Mouse (Mus musculus) lung, adult 2 months (tissue): ENCODE results near the gene Gm43720. TPM values are rescaled to one million over a fixed set of nuclear protein-coding genes. Genes with fewer than 3 reads are reported as not detected.

Experiments
- DNase-seq: peaks from one replicate; pipeline ENCODE4 v3.0.0; 2022
- H3K4me1 ChIP-seq: fragments of 200-500 bp; 2 replicates; pipeline ENCODE4 v1.6.1; 2011; ENCODE audit warnings: low read length; ENCODE audit not compliant: control insufficient read depth, insufficient read depth
- H3K4me3 ChIP-seq: fragments of 200-500 bp; replicated peaks from 2 replicates; pipeline ENCODE3; 2011; ENCODE audit warnings: low read depth, mild to moderate bottlenecking, control low read depth, low read length; ENCODE audit errors: extremely low read depth
- CTCF ChIP-seq: fragments of 200-500 bp; IDR thresholded peaks from 2 replicates; pipeline ENCODE4 v1.5.1; 2011; ENCODE audit warnings: mild to moderate bottlenecking, low read length, control low read depth; ENCODE audit not compliant: insufficient read depth
- POLR2A ChIP-seq: fragments of 200-500 bp; IDR thresholded peaks from 2 replicates; pipeline ENCODE4 v1.6.1; 2011; ENCODE audit warnings: low read depth, mild to moderate bottlenecking, control low read depth, low read length, borderline replicate concordance; ENCODE audit errors: extremely low read depth
- whole genome bisulfite sequencing: fragments of 180-500 bp; shearing (Covaris S2); methylation state at CpG from one replicate; pipeline ENCODE4 v1.1.7; 2018; 5-methylcytosine and 5-hydroxymethylcytosine counted together
- polyA plus RNA-seq: library from polyadenylated mRNA; depleted of rRNA; stranded (reverse); fragments of >200 nt; gene quantifications from 2 replicates; pipeline ENCODE4 v1.2.3, GENCODE M21; 2012; rRNA removed

The Gm43720 gene
- polyA plus RNA-seq: 0.01 TPM in 1 of 2 replicates, not detected in the other

DNA sequence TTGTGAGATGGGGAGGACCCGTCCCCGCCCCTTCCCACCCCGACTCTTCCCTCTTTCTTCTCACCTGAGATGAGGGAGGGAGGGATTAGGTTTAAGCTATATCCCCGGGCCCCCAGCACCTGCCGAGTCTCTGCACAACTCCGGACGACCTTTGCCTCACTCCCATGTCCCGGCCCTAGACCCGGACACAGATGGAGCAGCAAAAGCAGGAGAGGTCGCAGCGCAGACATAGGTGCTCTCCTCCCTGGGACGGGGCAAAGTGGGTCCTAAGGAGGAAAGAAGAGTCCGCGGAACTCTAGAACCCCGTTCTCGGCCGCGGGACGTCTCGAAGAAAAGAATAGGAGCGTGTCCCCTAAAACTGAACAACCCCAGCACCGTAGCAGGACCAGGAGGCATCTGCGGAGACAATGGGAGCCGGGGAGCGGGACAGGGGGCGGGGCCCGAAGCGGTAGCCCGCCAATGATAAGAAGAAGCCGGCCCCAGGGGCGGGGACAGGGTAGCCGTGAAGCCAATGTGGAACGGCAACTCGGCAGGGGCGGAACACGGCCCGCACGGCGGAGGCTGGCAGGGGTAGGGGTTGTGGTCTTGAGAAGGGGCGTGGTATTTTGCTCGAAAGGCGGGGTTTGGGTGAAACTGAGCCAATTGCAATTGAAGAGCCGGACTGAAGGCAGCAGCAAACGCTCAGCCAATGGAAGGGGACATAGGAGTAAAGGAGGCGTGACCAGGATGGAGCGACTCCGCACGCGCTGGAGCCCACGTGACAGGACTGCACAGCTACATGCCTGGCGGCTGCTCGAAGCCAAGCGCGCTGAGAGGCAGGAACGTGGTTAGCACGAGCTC is at the start of gene Gm43720, which contains the start of the genes Gpc2 and Stag3:
Gene Gm43720 (minus strand): TSS at position 374 of the 840 bp plus-strand sequence.
Gene Gpc2 (minus strand): TSS at position 421 of the 840 bp plus-strand sequence.
Gene Stag3 (plus strand): TSS at position 656 of the 840 bp plus-strand sequence.
- H3K4me1 ChIP-seq: no peaks in the 10 kb centered on the region
- TF ChIP-seq CTCF (no peak), POLR2A (no peak)
- 1% methylated on average over 56 of the region's 56 CpGs for WGBS
- H3K4me3 ChIP-seq: peak within 1 kb of the TSS; percentile 24
- DNase-seq: peak; percentile 69

DNA sequence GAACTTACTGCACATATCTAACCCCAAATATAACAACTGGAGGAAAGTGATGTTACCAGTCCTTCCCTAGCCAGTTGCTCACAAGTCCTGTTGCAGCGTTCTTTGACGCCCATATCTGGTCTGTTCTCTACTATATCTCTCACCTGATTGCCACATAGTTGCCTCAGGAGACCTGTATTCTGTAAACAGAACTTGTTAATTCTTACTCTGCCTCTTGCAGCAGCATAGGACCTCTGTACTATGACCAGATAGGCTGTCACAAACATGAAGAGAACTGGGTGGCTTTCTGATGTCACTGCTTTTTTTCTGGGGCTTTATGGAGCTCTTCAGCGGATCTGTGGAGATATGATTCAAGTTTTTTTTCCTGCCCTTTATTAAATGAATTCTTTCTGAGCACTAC is 33.0 kb upstream of the Gm43720 start:
- WGBS: 91% methylated on average over 3 of the region's 3 CpGs
- Histone ChIP-seq H3K4me3 (no peak overlapping the region), H3K4me1 (no peaks in the 10 kb centered on the region)
- no peak for TF ChIP-seq POLR2A
- TF ChIP-seq CTCF: no peak
- no peak for DNase-seq

DNA sequence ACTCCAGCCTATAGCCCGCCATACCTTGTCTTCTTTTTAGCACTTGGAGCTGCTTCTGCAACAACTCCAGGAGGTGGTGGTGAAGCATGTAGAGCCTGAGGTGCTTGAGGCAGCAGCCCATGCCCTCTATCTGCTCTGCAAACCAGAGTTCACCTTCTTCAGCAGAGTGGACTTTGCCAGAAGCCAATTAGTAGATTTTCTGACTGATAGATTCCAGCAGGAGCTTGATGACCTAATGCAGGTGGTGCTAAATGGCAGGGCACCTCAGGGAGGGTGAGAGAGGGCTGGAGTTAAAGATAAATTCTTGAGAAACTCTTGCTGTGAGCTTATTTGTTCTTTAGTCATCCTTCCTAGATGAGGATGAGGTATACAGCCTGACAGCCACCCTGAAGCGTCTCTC is 19.9 kb upstream of the Gm43720 start:
- Histone ChIP-seq H3K4me1 (no peaks in the 10 kb centered on the region), H3K4me3 (no peak overlapping the region)
- TF ChIP-seq POLR2A (no peak), CTCF (no peak)
- 75% methylated on average over 2 of the region's 2 CpGs for WGBS
- no peak for DNase-seq

DNA sequence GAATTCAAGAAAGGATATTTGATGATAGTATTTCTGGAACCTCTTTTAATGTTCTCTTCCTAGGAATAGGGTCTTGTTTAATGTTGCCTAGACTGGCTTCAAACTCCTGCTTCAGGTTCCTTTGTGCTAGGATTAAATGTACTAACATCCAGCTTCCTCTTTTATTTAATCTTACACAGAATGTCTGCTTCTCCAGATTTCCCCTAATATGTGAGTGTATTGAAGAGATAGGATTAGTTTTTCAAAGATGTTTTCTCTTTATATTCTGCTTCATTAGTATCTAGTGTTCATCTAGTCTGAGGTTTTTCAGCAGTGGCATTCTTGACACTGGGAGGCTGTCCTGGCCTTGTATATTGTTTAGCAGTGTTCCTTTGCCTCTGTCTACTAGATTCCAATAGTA is 14.4 kb upstream of the Gm43720 start:
- Histone ChIP-seq H3K4me1 (no peaks in the 10 kb centered on the region), H3K4me3 (no peak overlapping the region)
- DNase-seq: no peak
- no peak for TF ChIP-seq CTCF
- TF ChIP-seq POLR2A: no peak

DNA sequence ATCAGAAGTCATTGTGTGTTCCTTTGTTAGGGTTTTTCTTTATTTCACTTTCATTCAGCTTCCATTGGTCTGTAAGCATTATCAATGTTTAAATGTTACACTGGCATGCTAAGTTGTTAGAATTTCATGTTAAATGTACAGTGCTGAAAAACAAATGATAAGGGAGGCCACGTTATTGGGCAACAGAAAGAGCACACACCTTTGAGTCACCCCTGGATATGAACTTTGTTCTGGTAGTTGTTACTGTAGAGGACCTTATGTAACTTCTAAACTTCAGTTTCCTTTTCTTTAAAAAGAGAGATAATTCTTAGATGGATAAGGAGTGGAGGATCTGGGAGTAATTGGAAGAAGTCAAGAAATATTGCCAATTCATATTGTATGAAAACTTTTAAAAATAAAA is 11.9 kb upstream of the Gm43720 start:
- WGBS: 67% methylated on average over 1 of the region's 1 CpGs
- no peak for DNase-seq
- TF ChIP-seq POLR2A (no peak), CTCF (no peak)

DNA sequence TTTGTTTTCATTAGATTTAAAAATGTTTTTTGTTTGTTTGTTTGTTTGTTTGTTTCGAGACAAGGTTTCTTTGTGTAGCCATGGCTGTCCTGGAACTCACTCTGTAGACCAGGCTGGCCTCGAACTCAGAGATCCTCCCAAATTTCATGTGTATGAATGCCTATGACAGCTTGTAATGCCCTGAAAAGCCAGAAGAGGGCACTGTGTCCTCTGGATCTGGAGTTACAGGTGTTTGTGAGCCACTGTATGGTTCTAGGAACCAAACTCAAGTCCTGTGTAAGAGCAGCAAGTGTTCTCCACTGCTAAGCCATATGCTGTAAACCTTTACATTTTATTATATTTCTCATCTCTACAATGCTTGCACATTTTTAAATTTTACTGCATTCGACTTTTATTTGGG is 8.1 kb upstream of the Gm43720 start:
- no peak for DNase-seq
- no peak overlapping the region for H3K4me3 ChIP-seq
- TF ChIP-seq CTCF: no peak
- TF ChIP-seq POLR2A: no peak
- 70% methylated on average over 3 of the region's 3 CpGs for WGBS
- H3K4me1 ChIP-seq: no peaks in the 10 kb centered on the region

More for the DNA sequence above, 11.9 kb upstream of the Gm43720 start:
- no peaks in the 10 kb centered on the region for H3K4me1 ChIP-seq
- H3K4me3 ChIP-seq: no peak overlapping the region

DNA sequence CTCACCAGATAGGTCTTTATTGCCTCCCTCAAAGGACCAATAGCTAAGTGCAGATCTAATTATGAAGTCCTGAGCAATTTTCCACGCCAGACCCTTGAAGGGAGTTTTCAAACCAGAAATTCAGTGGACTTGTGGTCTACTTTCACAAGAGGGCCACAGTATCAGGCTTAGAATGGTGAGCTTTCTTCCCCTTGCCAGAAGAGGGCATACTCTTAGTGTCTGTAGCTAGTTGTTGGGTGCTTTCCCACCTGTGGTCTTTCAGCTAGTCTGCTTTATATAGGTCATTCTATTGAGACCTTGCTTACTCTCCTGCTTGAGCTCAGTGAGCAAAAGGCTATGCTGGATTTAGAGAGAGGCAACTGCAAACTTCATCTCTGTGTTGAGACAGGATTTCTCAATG is 3.8 kb upstream of the Gm43720 start:
- no peak overlapping the region for H3K4me3 ChIP-seq
- 64% methylated on average over 1 of the region's 1 CpGs for WGBS
- TF ChIP-seq POLR2A: no peak
- TF ChIP-seq CTCF: no peak
- no peaks in the 10 kb centered on the region for H3K4me1 ChIP-seq
- no peak for DNase-seq

DNA sequence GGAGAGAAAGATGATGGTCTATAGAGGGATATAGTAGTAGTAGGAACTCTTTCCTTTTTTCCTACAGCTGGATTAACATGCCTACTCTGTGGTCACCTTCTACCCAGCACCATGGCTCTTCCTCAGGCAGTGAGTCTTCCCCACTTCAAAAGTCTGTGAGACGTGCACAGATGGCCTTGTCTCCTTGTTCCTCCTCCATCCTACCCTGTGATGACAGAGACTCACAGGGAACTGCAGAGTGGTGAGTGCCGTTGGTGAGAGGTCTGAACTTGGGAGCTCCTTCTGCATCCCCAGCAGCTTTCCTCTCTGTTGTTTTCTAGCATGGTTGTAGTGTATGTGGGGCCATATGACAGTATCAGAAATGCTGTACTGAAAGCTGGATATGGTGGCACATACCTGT is 2.0 kb upstream of the Gm43720 start:
- TF ChIP-seq CTCF: no peak
- TF ChIP-seq POLR2A: no peak
- Histone ChIP-seq H3K4me3 (no peak overlapping the region), H3K4me1 (no peaks in the 10 kb centered on the region)
- DNase-seq: no peak
- WGBS: 77% methylated on average over 2 of the region's 2 CpGs

DNA sequence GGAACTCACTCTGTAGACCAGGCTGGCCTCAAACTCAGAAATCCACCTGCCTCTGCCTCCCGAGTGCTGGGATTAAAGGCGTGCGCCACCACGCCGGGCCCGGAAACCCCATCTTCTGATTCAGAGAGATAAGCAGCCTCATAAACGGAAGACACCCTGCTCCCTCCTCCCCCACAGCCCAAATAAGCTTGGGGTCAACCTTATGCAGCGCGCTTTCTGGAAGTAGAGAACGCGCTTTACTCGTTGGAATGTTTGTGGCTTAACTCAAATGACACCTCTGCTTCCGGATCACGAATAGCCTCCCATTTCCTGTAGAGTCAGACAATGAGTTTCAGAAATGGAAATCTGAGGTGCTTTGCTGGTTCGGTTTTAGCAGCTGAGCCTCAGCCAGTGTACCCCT is 1.1 kb upstream of the Gm43720 start:
- no peak for DNase-seq
- H3K4me1 ChIP-seq: no peaks in the 10 kb centered on the region
- TF ChIP-seq CTCF: no peak
- TF ChIP-seq POLR2A: no peak
- 85% methylated on average over 15 of the region's 15 CpGs for WGBS
- no peak overlapping the region for H3K4me3 ChIP-seq

DNA sequence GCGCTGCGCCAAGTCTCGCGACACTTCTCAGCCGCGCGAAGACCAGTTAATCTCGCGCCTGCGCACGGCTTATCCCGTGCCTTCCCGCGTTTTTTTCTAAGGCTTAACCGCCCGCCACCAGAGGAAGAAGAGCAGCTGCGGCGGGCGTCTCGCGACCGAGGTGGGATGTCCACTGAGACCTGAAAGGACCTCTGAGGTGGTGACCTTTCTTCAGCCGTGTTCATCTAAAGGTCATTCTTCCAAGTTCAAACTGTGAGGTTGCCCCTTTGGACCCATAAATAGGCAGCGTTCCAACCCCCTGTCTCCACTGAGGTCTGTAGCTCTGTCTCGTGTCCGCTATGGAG is 639 bp upstream of the Gm43720 start:
- peak overlapping the region; percentile 12 for H3K4me3 ChIP-seq
- no peak for DNase-seq
- no peak for TF ChIP-seq POLR2A
- no peak for TF ChIP-seq CTCF
- 24% methylated on average over 26 of the region's 26 CpGs for WGBS
- no peaks in the 10 kb centered on the region for H3K4me1 ChIP-seq
